Mouse (Mus musculus) midbrain, postnatal 0 days (tissue): Measurements from ENCODE around the gene Fam84b. TPM values are rescaled to one million over a fixed set of nuclear protein-coding genes. Genes with fewer than 3 reads are reported as not detected.

Experiments
- ATAC-seq: fragments of 200-750 bp; cut with Nextera tagmentation; 2 replicates; pipeline ENCODE4 v1.8.0; 2017; ENCODE audit warnings: moderate number of reproducible peaks, mild to moderate bottlenecking, moderate TSS enrichment, moderate library complexity; ENCODE audit not compliant: low FRiP score
- DNase-seq: peaks from one replicate; pipeline ENCODE4 v3.0.0-alpha.2; 2015; ENCODE audit warnings: low spot score
- H3K27ac ChIP-seq: fragments of 300-500 bp; sonication (generic); 2 replicates; pipeline ENCODE4 v1.5.1; 2014; ENCODE audit warnings: low read depth, mild to moderate bottlenecking, low read length, mixed read lengths
- H3K27me3 ChIP-seq: fragments of 300-500 bp; sonication (generic); 2 replicates; pipeline ENCODE4 v1.6.1; 2014; ENCODE audit warnings: low read length, control low read depth, mixed read lengths; ENCODE audit not compliant: insufficient read depth
- H3K36me3 ChIP-seq: fragments of 300-500 bp; sonication (generic); 2 replicates; pipeline ENCODE4 v1.6.1; 2014; ENCODE audit warnings: low read length, control low read depth, mixed read lengths; ENCODE audit not compliant: insufficient read depth
- H3K4me1 ChIP-seq: fragments of 300-500 bp; sonication (generic); 2 replicates; pipeline ENCODE4 v1.6.1; 2014; ENCODE audit warnings: mild to moderate bottlenecking, control low read depth, antibody characterized with exemption, low read length, mixed read lengths; ENCODE audit not compliant: insufficient read depth
- H3K4me2 ChIP-seq: fragments of 300-500 bp; sonication (generic); 2 replicates; pipeline ENCODE4 v1.6.1; 2014; ENCODE audit warnings: low read depth, mild to moderate bottlenecking, low read length, mixed read lengths; ENCODE audit not compliant: poor library complexity, severe bottlenecking
- H3K4me3 ChIP-seq: fragments of 300-500 bp; sonication (generic); 2 replicates; pipeline ENCODE4 v1.5.1; 2014; ENCODE audit warnings: low read depth, mild to moderate bottlenecking, low read length, moderate library complexity
- H3K9ac ChIP-seq: fragments of 300-500 bp; sonication (generic); replicated peaks from 2 replicates; pipeline ENCODE4 v1.6.1; 2014; ENCODE audit warnings: mild to moderate bottlenecking, low read length, moderate library complexity, mixed read lengths; ENCODE audit not compliant: poor library complexity, severe bottlenecking
- H3K9me3 ChIP-seq: fragments of 300-500 bp; sonication (generic); 2 replicates; pipeline ENCODE4 v1.6.1; 2016; ENCODE audit warnings: low read length, control low read depth
- CTCF ChIP-seq: IDR thresholded peaks from 2 replicates; pipeline ENCODE4 v1.5.1; 2016; ENCODE audit warnings: antibody characterized with exemption, mild to moderate bottlenecking
- WGBS: fragments of 180-500 bp; shearing (Covaris S2); extraction: QIAGEN DNeasy Blood & Tissue Kit; methylation state at CpG from one replicate; pipeline ENCODE4 v1.1.7; 2014; 5-methylcytosine and 5-hydroxymethylcytosine counted together
- polyA plus RNA-seq: library from polyadenylated mRNA; unstranded; fragments of >200 nt; fragmentation: Nextera tagmentation; extraction: Ambion mirVana; gene quantifications from 2 replicates; pipeline ENCODE4 v1.2.1, GENCODE M21; 2015
- total RNA-seq: library from RNA; depleted of rRNA; stranded (reverse); fragments of >200 nt; gene quantifications from 2 replicates; pipeline ENCODE4 v1.2.3, GENCODE M21; 2014

Fam84b gene
- total and polyA plus RNA-seq, 2 experiments from 2014 or later: 5.2 to 15.4 TPM

DNA sequence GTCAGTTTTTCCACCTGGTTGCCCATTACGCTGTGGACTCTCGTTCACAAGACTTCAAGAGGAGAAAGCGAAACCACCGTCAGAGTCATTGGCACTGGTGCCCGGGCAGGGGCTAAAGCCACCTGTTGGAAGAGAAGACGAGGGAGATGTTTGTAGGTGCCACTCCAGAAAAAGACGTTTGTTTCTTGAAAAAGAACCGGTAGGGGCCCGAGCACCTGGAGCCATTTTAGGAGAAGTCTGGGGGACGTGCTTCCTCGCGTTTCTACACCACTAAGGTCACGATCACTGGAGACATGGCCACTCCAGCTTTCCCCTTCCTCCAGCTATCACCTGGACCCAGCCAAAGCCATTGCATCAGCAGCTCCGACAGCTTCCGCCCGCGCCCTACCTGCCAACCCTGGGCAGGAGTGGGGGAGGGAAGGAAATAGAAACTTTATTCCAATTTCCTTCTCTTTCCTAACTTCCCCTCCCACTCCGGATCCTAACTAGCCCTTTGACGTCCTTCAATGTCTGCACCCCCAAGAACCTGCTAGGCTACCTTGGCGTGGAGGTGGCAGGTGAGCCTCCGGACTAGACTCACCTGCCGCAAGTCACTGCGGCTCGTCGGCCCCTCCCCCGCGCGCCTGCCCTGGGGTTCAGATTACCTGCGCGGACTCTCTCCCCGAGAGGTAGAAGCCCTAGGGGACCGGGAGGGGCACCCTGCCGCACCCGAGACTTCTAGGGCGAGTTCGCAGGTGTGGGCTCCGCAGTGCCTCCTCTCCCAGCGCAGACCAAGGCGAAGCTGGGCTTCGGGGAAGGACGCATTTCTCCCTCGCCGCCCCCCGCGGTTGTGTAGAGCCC is 29.5 kb downstream of the Fam84b start:
- Histone ChIP-seq H3K4me1 (no peaks in the 10 kb centered on the region; the same call in 1 of the 2 replicates), H3K4me2 (peak overlapping the region; percentile 98), H3K36me3 (no peaks in the 10 kb centered on the region), H3K27ac (peak overlapping the region; percentile 75), H3K9ac (peak overlapping the region; percentile 74), H3K27me3 (no peaks in the 10 kb centered on the region), H3K9me3 (no peaks in the 10 kb centered on the region), H3K4me3 (peak overlapping the region; percentile 85)
- ATAC-seq (peak; percentile 17), DNase-seq (no peak)
- no peak for TF ChIP-seq CTCF
- WGBS: 0% methylated on average over 45 of the region's 45 CpGs

DNA sequence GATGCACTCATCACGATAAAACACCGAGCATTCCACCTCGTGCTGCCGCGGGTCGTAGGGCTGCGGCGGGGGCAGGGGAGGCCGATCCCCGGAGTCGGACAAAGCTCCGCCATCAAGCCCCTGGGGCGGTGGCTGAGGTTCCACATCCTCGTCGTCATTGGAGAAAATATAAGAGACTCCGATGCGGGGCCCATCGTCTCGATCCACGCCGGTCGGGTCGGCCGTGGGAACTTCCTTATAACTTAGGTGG is 30.0 kb downstream of the Fam84b start:
- Histone ChIP-seq H3K9ac (peak overlapping the region; percentile 74), H3K27ac (peak overlapping the region; percentile 75), H3K4me1 (no peaks in the 10 kb centered on the region; the same call in 1 of the 2 replicates), H3K9me3 (no peaks in the 10 kb centered on the region), H3K36me3 (no peaks in the 10 kb centered on the region), H3K4me3 (peak overlapping the region; percentile 85), H3K27me3 (no peaks in the 10 kb centered on the region), H3K4me2 (peak overlapping the region; percentile 98)
- TF ChIP-seq CTCF: no peak
- peak; percentile 4; the same call in 1 of the 2 replicates for ATAC-seq
- no peak for DNase-seq
- whole genome bisulfite sequencing: 0% methylated on average over 24 of the region's 24 CpGs

DNA sequence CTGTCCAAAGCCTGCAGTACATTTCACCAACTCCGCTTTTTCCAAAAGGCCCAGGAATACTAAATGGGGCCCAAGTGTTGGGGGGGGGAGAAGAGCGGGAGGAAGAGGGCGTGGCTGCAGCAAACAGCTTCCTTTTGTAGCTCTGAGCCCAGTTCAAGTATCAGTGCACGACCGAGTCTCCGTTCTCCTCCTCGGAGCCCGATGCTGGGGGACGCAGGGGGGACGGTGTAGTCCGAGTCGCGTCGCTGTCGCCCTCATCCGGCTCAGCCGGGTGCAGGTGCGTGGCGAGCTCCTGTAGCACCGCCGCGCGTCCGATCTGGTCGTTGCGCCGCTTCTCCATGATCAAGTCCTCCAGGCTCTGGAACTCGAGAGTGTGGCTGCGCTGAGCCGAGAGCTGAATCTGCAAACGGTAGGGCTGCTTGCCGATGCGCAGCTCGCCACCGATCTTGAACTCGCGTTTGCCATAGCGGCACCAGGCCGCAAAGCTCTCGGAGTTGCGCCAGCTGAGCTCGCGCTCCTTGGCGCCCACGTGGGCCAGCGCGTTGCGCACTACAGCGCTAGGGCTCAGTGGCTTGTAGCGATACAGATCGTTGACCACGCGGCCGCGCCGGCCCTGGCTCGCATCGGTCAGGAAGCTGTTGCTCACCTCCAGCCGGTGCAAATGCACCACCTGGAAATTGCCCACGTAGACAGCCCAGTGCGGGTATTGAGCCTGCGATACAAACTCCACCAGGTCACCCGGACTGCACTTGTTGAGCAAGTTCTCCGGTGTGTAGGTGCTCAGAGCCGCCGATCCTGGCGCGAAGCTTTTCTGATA is 30.6 kb downstream of the Fam84b start:
- Histone ChIP-seq H3K27ac (peak overlapping the region; percentile 75), H3K4me2 (peak overlapping the region; percentile 98), H3K4me3 (peak overlapping the region; percentile 85), H3K27me3 (no peaks in the 10 kb centered on the region), H3K9me3 (no peaks in the 10 kb centered on the region), H3K9ac (peak overlapping the region; percentile 74), H3K4me1 (no peaks in the 10 kb centered on the region; the same call in 1 of the 2 replicates), H3K36me3 (no peaks in the 10 kb centered on the region)
- under 1% methylated on average over 67 of the region's 68 CpGs for WGBS
- DNase-seq (peak; percentile 92), ATAC-seq (peak; percentile 85)
- TF ChIP-seq CTCF: peak; percentile 77

DNA sequence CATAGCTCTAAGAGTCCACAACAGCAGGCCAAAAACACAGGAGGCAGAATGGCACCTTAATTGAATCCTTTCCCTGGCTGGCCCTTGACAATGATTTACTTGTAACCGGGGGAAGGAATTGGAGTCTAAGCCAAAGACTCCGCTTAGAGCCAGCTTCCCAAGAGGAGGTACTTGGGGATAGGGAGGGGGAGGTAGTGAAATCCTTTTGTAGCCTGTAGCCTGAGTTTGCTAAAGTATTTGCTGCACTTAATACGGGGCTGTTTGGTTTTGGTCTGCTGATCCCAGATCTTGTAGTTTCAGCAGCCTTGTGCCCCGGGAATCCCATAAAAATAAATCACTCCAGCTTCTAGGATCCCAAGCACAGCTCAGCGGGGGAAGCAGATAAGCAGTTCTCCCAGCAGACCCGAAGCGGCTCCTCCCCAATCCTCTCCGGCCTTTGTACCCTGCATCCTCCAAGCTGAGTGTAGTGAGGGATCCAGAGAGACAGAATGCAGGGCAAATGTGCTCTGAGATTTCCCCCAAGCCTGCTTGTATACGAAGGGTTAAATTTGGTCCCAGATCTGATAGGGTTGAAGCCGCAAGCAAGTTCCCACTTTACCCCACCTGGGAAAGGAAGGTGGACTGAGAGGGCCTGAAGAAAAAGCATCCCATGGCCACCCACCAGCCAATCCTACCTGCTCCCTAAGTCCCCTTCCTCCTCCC is 31.3 kb downstream of the Fam84b start:
- no peaks in the 10 kb centered on the region for H3K27me3 ChIP-seq
- H3K4me2 ChIP-seq: peak overlapping the region; percentile 98
- peak overlapping the region; percentile 85 for H3K4me3 ChIP-seq
- 5% methylated on average over 10 of the region's 10 CpGs for WGBS
- H3K9me3 ChIP-seq: no peaks in the 10 kb centered on the region
- H3K36me3 ChIP-seq: no peaks in the 10 kb centered on the region
- TF ChIP-seq CTCF: no peak
- H3K4me1 ChIP-seq: no peaks in the 10 kb centered on the region; the same call in 1 of the 2 replicates
- no peak; the same call in 1 of the 2 replicates for ATAC-seq
- H3K27ac ChIP-seq: peak overlapping the region; percentile 75
- DNase-seq: peak; percentile 59
- H3K9ac ChIP-seq: peak overlapping the region; percentile 74

DNA sequence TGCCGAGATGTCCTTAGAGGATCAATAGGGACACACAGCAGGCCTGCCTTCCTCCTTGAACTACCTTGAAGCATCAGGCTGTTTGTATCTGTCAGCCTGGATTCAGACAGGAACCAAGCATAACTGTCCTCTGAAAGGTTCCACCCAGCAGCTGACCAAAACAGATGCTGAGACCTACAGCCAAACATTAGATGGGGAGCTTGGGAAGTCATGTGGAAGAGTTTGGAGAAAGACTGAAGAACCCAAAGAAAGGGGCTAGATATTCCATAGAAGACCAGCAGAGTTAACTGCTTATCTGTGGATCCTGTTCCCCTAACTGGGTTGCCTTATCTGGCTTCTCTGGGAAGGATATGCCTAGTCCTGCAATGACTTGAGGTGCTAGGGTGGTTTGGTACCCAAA is 35.1 kb downstream of the Fam84b start:
- Histone ChIP-seq H3K9me3 (no peaks in the 10 kb centered on the region), H3K36me3 (no peaks in the 10 kb centered on the region), H3K4me3 (no peak overlapping the region), H3K4me1 (no peaks in the 10 kb centered on the region; the same call in 1 of the 2 replicates), H3K4me2 (no peak overlapping the region), H3K27me3 (no peaks in the 10 kb centered on the region), H3K27ac (no peak overlapping the region), H3K9ac (no peak overlapping the region)
- no peak for ATAC-seq
- TF ChIP-seq CTCF: no peak
- WGBS: 87% methylated on average over 1 of the region's 1 CpGs
- DNase-seq: no peak
